Mouse (Mus musculus) lung, adult 2 months (tissue): ENCODE data around the gene Ctbs. TPM values are rescaled to one million over a fixed set of nuclear protein-coding genes. Genes with fewer than 3 reads are reported as not detected.

Experiments
- DNase-seq: peaks from one replicate; pipeline ENCODE4 v3.0.0; 2022
- H3K4me1 ChIP-seq: fragments of 200-500 bp; 2 replicates; pipeline ENCODE4 v1.6.1; 2011; ENCODE audit warnings: low read length; ENCODE audit not compliant: control insufficient read depth, insufficient read depth
- H3K4me3 ChIP-seq: fragments of 200-500 bp; replicated peaks from 2 replicates; pipeline ENCODE3; 2011; ENCODE audit warnings: low read depth, mild to moderate bottlenecking, control low read depth, low read length; ENCODE audit errors: extremely low read depth
- CTCF ChIP-seq: fragments of 200-500 bp; IDR thresholded peaks from 2 replicates; pipeline ENCODE4 v1.5.1; 2011; ENCODE audit warnings: mild to moderate bottlenecking, low read length, control low read depth; ENCODE audit not compliant: insufficient read depth
- POLR2A ChIP-seq: fragments of 200-500 bp; IDR thresholded peaks from 2 replicates; pipeline ENCODE4 v1.6.1; 2011; ENCODE audit warnings: low read depth, mild to moderate bottlenecking, control low read depth, low read length, borderline replicate concordance; ENCODE audit errors: extremely low read depth
- WGBS: fragments of 180-500 bp; shearing (Covaris S2); methylation state at CpG from one replicate; pipeline ENCODE4 v1.1.7; 2018; 5-methylcytosine and 5-hydroxymethylcytosine counted together
- polyA plus RNA-seq: library from polyadenylated mRNA; depleted of rRNA; stranded (reverse); fragments of >200 nt; gene quantifications from 2 replicates; pipeline ENCODE4 v1.2.3, GENCODE M21; 2012

Gene Ctbs
- polyA plus RNA-seq, 1 experiment, result 5.6 TPM

- 83% methylated on average over 4 of the region's 4 CpGs for WGBS
- DNase-seq, result no peak
- TF ChIP-seq POLR2A (no peak), CTCF (no peak)
- Histone ChIP-seq H3K4me1 (no peaks in the 10 kb centered on the region), H3K4me3 (no peak overlapping the region)
These were observed 23.1 kb downstream of the Ctbs start for GRCm38 (mm10) chr3:146472657-146473056.

GRCm38 (mm10) chr3:146473741-146474140 lies 24.1 kb downstream of the Ctbs start:
- no peak for DNase-seq
- Histone ChIP-seq H3K4me1 (no peaks in the 10 kb centered on the region), H3K4me3 (no peak overlapping the region)
- no peak for TF ChIP-seq POLR2A
- TF ChIP-seq CTCF, result no peak

DNA sequence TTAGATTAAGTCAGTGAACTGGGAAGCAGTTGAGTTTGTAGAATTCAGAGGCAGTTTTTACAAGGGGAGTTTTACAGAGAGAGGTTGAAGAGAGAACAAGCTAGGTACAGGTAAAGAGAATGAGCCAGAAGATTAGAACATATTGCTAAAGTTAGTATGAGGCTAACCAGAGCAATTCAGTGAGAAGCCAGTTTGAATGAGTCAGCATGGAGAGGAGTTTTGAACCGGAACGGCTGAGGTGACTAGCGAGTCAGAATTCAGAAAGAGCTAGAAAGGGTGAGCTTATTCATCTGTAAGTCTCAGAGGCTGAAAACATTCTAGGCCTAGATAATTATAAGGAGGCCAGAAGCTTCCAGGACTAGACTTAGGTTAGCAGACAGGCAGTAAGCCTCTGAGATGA lies 24.8 kb downstream of the Ctbs start:
- H3K4me1 ChIP-seq, result no peaks in the 10 kb centered on the region
- no peak for TF ChIP-seq POLR2A
- TF ChIP-seq CTCF, result no peak
- no peak for DNase-seq
- 93% methylated on average over 3 of the region's 3 CpGs for WGBS
- no peak overlapping the region for H3K4me3 ChIP-seq

- WGBS, result 58% methylated on average over 2 of the region's 2 CpGs
- DNase-seq, result no peak
- Histone ChIP-seq H3K4me3 (no peak overlapping the region), H3K4me1 (no peaks in the 10 kb centered on the region)
- TF ChIP-seq POLR2A (no peak), CTCF (no peak)
These were observed 32.4 kb downstream of the Ctbs start for GRCm38 (mm10) chr3:146482044-146482443.

GRCm38 (mm10) chr3:146486464-146486863 lies 36.9 kb downstream of the Ctbs start:
- TF ChIP-seq CTCF, result no peak
- no peak for TF ChIP-seq POLR2A
- 84% methylated on average over 4 of the region's 4 CpGs for WGBS
- Histone ChIP-seq H3K4me1 (no peaks in the 10 kb centered on the region), H3K4me3 (no peak overlapping the region)
- DNase-seq, result no peak

GRCm38 (mm10) chr3:146494941-146495340 lies 45.3 kb downstream of the Ctbs start:
- WGBS, result 92% methylated on average over 8 of the region's 8 CpGs
- no peak for DNase-seq
- no peak for TF ChIP-seq CTCF
- TF ChIP-seq POLR2A, result no peak

DNA sequence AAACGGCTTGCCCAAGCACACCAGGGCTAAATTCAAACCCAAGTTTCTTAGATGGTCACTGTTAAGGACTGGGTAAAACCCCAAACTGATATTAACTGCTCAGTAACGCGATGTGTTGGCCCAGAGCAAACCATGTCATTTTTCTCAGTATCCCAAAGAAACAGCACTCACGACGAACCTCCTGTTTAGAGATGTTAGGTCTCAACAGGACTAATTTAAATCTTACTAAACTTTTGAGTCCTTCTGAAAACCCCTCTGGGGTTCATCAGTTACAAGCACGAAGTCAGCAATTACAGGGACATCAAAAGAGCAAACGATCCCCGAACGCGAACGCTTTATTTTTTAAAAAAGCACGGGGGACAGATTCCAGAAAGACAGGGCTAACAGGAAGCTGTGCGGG lies 49.4 kb downstream of the Ctbs start:
- no peak for TF ChIP-seq POLR2A
- no peak for TF ChIP-seq CTCF
- WGBS, result 2% methylated on average over 13 of the region's 13 CpGs
- Histone ChIP-seq H3K4me3 (peak overlapping the region; percentile 92), H3K4me1 (peaks cover 11% of the 10 kb centered on the region)
- no peak for DNase-seq

More at GRCm38 (mm10) chr3:146494941-146495340, 45.3 kb downstream of the Ctbs start:
- Histone ChIP-seq H3K4me3 (no peak overlapping the region), H3K4me1 (peaks cover 2% of the 10 kb centered on the region; the same call in 1 of the 2 replicates)

DNA sequence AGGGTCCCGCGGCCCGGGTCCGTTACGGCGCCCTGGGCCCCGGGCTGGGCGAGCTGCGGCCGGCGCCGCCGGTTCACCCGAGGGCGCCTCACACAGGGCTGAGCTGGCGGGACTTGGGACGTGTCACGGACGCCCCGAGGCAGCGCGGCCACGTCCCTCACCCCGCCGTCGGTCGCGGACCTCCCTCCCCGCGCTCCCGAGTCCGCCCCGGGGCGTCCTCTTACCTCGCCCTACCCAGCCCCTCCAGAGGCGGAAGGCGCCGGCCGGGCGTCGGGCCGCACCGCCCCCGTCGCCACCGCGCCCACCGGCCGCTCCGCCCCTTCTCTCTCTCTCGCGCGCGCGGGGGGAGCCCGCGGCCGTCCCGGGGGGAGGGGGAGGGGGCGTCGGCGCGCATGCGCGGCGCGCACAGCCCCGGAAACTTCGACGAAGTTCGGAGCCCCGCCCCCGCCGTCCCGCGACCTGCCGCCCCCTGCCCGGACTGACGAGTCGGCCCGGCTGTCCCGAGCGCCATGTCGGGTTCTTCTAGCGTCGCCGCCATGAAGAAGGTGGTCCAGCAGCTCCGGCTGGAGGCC lies 49.9 kb downstream of the Ctbs start, which contains the start of the genes Spata1 and Gng5:
TSS of gene Spata1 (minus strand) at position 323 of the 572 bp plus-strand sequence.
TSS of gene Gng5 (plus strand) at position 377 of the 572 bp plus-strand sequence.
- TF ChIP-seq POLR2A (peak; percentile 71; the same call in 1 of the 2 replicates), CTCF (no peak)
- under 1% methylated on average over 50 of the region's 88 CpGs for WGBS
- peak; percentile 83 for DNase-seq

GRCm38 (mm10) chr3:146500003-146500809 lies 50.6 kb downstream of the Ctbs start:
- DNase-seq, result no peak
- under 1% methylated on average over 56 of the region's 57 CpGs for WGBS
- H3K4me1 ChIP-seq, result peaks cover 11% of the 10 kb centered on the region
- peak overlapping the region; percentile 60 for H3K4me3 ChIP-seq
- no peak for TF ChIP-seq POLR2A
- TF ChIP-seq CTCF, result no peak

More for the DNA sequence above, 49.9 kb downstream of the Ctbs start, which contains the start of the genes Spata1 and Gng5:
- H3K4me3 ChIP-seq, result peak within 1 kb of the TSS; percentile 92
- peaks cover 11% of the 10 kb centered on the region for H3K4me1 ChIP-seq
